Mouse (Mus musculus): ENCODE data around the gene Kit. TPM values are rescaled to one million over a fixed set of nuclear protein-coding genes. Genes with fewer than 3 reads are reported as not detected.

Gene Kit
- total and polyA plus RNA-seq, 3 experiments, result 109 to 1,098 (median 576) TPM

DNA sequence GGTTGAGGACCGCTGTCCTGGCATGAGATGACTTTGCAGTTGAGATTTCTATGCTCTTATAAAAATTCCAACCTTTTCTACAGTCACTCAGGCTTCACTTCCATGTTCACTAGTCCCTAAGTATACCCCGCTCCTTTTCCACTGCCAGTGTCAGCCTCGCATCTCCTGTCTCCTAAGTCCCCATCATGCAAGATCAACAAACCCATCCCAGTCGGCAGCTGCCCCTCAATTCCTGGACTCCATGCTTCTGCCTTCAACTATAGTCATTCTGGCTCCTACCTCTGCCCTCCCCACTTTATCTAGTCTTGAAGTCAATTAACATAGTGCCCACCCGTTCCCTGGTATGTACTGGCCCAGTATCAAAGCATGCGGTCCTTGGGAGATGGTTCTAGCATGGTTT is 83.9 kb downstream of the Kit start:
- Histone ChIP-seq H3K4me3 (ENCODE audit: low read depth, low read length) (no peak overlapping the region), H3K27me3 (ENCODE audit: insufficient read depth, low read length) (peaks cover 8% of the 10 kb centered on the region), H3K4me1 (ENCODE audit: insufficient read depth, low read depth, low read length) (peaks cover 13% of the 10 kb centered on the region), H3K36me3 (replicated peaks) (peaks cover 57% of the 10 kb centered on the region), H3K9me3 (replicated peaks) (peaks cover 7% of the 10 kb centered on the region)
- ATAC-seq (ENCODE audit: extremely low read depth, insufficient number of reproducible peaks, low FRiP score, poor library complexity, severe bottlenecking) (no peak), DNase-seq (ENCODE audit: low spot score) (no peak)
- TF ChIP-seq POLR2AphosphoS5 (IDR thresholded peaks at IDR 0.05; ENCODE audit: insufficient replicate concordance, low read depth, low read length), result peak; percentile 66; the same call in 1 of the 2 replicates
- TF ChIP-seq GATA2 (IDR thresholded peaks at IDR 0.05; ENCODE audit: borderline replicate concordance, low read depth, low read length), result no peak
- TF ChIP-seq GATA1 (IDR thresholded peaks at IDR 0.05; ENCODE audit: borderline replicate concordance, low read length), result no peak

DNA sequence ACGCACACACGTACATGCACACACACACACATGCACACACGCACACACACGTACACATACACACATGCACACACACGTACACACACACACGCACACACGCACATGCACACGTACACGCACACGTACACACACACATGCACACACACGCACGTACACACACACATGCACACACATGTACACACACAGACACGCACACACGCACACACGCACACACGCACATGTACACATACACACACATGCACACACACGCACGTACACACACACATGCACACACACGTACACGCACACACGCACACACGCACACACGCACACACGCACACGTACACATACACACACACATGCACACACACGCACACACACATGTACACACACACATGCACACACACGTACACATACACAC is 85.6 kb downstream of the Kit start:
- H3K27me3 ChIP-seq (ENCODE audit: insufficient read depth, low read length), result peaks cover 12% of the 10 kb centered on the region
- H3K4me3 ChIP-seq (ENCODE audit: low read depth, low read length), result peak overlapping the region; percentile 49; the same call in 1 of the 2 replicates

DNA sequence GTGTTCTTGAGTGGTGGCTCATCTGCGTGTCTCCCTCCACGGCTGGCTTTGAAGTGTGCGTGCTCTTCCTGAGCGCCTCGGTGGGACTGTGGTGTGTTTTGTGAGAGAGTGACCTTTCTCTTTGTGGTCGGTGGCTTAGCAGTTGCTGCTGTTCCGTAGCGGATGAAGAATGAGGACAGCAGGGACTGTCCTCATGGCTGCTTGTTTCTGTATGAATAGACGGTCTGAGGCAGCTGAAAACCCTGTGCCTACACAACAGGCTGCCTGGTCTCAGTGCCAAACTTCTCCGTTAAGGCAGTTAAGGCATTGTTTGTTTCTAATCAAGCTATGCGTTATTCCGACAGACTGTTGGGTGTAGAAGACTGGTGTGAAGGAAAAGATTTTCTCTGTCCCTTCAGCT is 87.8 kb downstream of the Kit start:
- Histone ChIP-seq H3K4me1 (ENCODE audit: insufficient read depth, low read depth, low read length) (peaks cover 3% of the 10 kb centered on the region), H3K27me3 (ENCODE audit: insufficient read depth, low read length) (peaks cover 15% of the 10 kb centered on the region), H3K9me3 (replicated peaks) (peaks cover 7% of the 10 kb centered on the region), H3K4me3 (ENCODE audit: low read depth, low read length) (no peak overlapping the region), H3K36me3 (replicated peaks) (peaks cover 23% of the 10 kb centered on the region)
- ATAC-seq (ENCODE audit: extremely low read depth, insufficient number of reproducible peaks, low FRiP score, poor library complexity, severe bottlenecking) (no peak), DNase-seq (ENCODE audit: low spot score) (no peak)
- TF ChIP-seq GATA1 (IDR thresholded peaks at IDR 0.05; ENCODE audit: borderline replicate concordance, low read length), result no peak
- TF ChIP-seq GATA2 (IDR thresholded peaks at IDR 0.05; ENCODE audit: borderline replicate concordance, low read depth, low read length), result no peak
- no peak for TF ChIP-seq TAL1 (conservative IDR thresholded peaks at IDR 0.05; ENCODE audit: low read depth, low read length)
- TF ChIP-seq CTCF (IDR thresholded peaks at IDR 0.05; ENCODE audit: low read depth, low read length), result no peak
- no peak for TF ChIP-seq POLR2AphosphoS5 (IDR thresholded peaks at IDR 0.05; ENCODE audit: insufficient replicate concordance, low read depth, low read length)

More for the DNA sequence above, 85.6 kb downstream of the Kit start:
- Histone ChIP-seq H3K4me1 (ENCODE audit: insufficient read depth, low read depth, low read length) (peaks cover 9% of the 10 kb centered on the region), H3K9me3 (replicated peaks) (peaks cover 7% of the 10 kb centered on the region), H3K36me3 (replicated peaks) (peaks cover 39% of the 10 kb centered on the region)
- ATAC-seq (ENCODE audit: extremely low read depth, insufficient number of reproducible peaks, low FRiP score, poor library complexity, severe bottlenecking) (no peak), DNase-seq (ENCODE audit: low spot score) (no peak)
- TF ChIP-seq GATA1 (IDR thresholded peaks at IDR 0.05; ENCODE audit: borderline replicate concordance, low read length), result no peak
- TF ChIP-seq POLR2AphosphoS5 (IDR thresholded peaks at IDR 0.05; ENCODE audit: insufficient replicate concordance, low read depth, low read length), result peak; percentile 100
- TF ChIP-seq GATA2 (IDR thresholded peaks at IDR 0.05; ENCODE audit: borderline replicate concordance, low read depth, low read length), result no peak

DNA sequence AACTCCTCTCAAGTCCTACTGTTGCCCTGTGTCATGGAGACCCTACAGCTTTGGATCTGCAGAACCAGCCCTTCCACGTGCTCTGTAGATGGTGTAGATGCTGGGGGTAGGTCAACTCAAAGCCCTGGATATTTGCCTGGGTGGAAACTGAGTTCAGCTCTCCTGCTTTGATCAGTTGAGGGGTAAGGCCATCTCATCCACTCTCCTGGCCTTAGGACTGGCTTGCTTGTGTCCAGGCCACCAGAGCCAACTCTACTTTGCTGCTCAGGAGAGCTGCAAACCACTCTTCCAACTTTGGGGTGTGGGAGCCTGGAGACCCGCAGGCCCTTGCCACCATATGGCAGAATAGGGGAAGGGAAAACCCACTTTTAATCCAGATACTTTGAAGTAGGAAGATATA is 89.1 kb downstream of the Kit start:
- no peak overlapping the region for H3K4me3 ChIP-seq (ENCODE audit: low read depth, low read length)
- no peak for TF ChIP-seq TAL1 (conservative IDR thresholded peaks at IDR 0.05; ENCODE audit: low read depth, low read length)
- TF ChIP-seq GATA1 (IDR thresholded peaks at IDR 0.05; ENCODE audit: borderline replicate concordance, low read length), result no peak
- TF ChIP-seq POLR2AphosphoS5 (IDR thresholded peaks at IDR 0.05; ENCODE audit: insufficient replicate concordance, low read depth, low read length), result no peak
- no peak for TF ChIP-seq GATA2 (IDR thresholded peaks at IDR 0.05; ENCODE audit: borderline replicate concordance, low read depth, low read length)
- TF ChIP-seq CTCF (IDR thresholded peaks at IDR 0.05; ENCODE audit: low read depth, low read length), result no peak
- H3K4me1 ChIP-seq (ENCODE audit: insufficient read depth, low read depth, low read length), result peaks cover 3% of the 10 kb centered on the region; the same call in 1 of the 2 replicates
- peaks cover 20% of the 10 kb centered on the region for H3K27me3 ChIP-seq (ENCODE audit: insufficient read depth, low read length)
- peaks cover 11% of the 10 kb centered on the region for H3K36me3 ChIP-seq (replicated peaks)
- no peak for ATAC-seq (ENCODE audit: extremely low read depth, insufficient number of reproducible peaks, low FRiP score, poor library complexity, severe bottlenecking)
- no peak for DNase-seq (ENCODE audit: low spot score)
- peaks cover 7% of the 10 kb centered on the region for H3K9me3 ChIP-seq (replicated peaks)

DNA sequence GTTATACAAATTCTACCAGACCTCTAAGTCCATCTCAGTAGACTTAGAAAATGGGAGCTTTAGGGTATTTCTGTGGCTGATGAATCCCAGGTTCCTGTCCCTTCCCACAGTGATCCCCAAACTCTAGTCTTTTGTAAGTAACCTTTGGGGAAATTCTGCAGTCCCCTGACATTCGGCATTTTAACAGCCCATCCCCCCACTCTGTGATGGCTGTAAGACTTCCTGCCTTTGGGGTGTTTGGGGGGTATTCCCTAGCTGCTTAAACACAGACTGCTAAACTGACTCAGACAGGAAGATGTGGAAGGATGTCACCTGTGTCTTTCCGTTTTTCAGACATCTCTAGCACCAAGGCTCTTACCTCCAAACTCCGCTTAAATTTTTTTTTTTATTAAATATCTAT is 92.4 kb downstream of the Kit start:
- Histone ChIP-seq H3K4me1 (ENCODE audit: insufficient read depth, low read depth, low read length) (peaks cover 6% of the 10 kb centered on the region), H3K27me3 (ENCODE audit: insufficient read depth, low read length) (peaks cover 36% of the 10 kb centered on the region), H3K36me3 (replicated peaks) (no peaks in the 10 kb centered on the region), H3K9me3 (replicated peaks) (no peaks in the 10 kb centered on the region), H3K4me3 (ENCODE audit: low read depth, low read length) (no peak overlapping the region)
- no peak for DNase-seq (ENCODE audit: low spot score)
- no peak for ATAC-seq (ENCODE audit: extremely low read depth, insufficient number of reproducible peaks, low FRiP score, poor library complexity, severe bottlenecking)
- TF ChIP-seq GATA1 (IDR thresholded peaks at IDR 0.05; ENCODE audit: borderline replicate concordance, low read length), result no peak
- no peak for TF ChIP-seq TAL1 (conservative IDR thresholded peaks at IDR 0.05; ENCODE audit: low read depth, low read length)
- TF ChIP-seq CTCF (IDR thresholded peaks at IDR 0.05; ENCODE audit: low read depth, low read length), result no peak
- no peak for TF ChIP-seq POLR2AphosphoS5 (IDR thresholded peaks at IDR 0.05; ENCODE audit: insufficient replicate concordance, low read depth, low read length)
- no peak for TF ChIP-seq GATA2 (IDR thresholded peaks at IDR 0.05; ENCODE audit: borderline replicate concordance, low read depth, low read length)

DNA sequence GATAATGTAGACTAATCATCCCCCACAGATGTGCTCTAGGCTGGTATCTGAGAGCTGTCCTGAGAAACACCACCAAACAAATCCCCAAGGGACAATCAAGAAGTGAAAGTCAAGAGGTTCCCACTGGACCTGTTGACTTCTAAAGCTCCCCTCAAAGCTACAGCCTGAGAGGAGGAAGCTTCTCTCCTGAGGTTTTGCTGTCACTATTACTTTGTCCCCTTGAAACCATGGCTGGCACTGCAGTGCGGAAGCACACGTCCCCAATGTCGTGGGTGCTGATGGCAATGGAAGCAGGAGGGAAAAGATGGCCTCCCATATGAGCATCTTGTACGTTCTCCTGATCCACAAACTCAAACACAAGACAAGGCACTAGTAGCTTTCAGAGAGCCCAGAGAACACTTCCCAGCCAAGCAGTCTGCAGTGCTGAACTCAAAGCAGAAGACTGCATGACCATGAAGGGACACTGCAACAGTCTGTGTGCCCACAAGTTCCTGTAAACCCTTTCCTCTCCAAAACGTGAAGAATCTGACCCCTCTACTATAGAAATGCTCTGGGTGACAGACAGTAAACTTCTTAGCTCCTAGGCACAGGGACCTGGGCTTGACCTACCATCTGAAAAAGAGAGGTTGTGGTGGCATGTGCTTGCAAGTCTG is 96.5 kb downstream of the Kit start:
- TF ChIP-seq CTCF (IDR thresholded peaks at IDR 0.05; ENCODE audit: low read depth, low read length) (no peak), GATA1 (IDR thresholded peaks at IDR 0.05; ENCODE audit: borderline replicate concordance, low read length) (no peak)
- no peak for DNase-seq (ENCODE audit: low spot score)
- no peaks in the 10 kb centered on the region for H3K36me3 ChIP-seq (replicated peaks)
- ATAC-seq (ENCODE audit: extremely low read depth, insufficient number of reproducible peaks, low FRiP score, poor library complexity, severe bottlenecking), result no peak
- H3K4me3 ChIP-seq (ENCODE audit: low read depth, low read length), result no peak overlapping the region
- peaks cover 8% of the 10 kb centered on the region for H3K4me1 ChIP-seq (ENCODE audit: insufficient read depth, low read depth, low read length)
- H3K27me3 ChIP-seq (ENCODE audit: insufficient read depth, low read length), result peaks cover 68% of the 10 kb centered on the region
- no peaks in the 10 kb centered on the region for H3K9me3 ChIP-seq (replicated peaks)
